In the genomic region with DNA sequence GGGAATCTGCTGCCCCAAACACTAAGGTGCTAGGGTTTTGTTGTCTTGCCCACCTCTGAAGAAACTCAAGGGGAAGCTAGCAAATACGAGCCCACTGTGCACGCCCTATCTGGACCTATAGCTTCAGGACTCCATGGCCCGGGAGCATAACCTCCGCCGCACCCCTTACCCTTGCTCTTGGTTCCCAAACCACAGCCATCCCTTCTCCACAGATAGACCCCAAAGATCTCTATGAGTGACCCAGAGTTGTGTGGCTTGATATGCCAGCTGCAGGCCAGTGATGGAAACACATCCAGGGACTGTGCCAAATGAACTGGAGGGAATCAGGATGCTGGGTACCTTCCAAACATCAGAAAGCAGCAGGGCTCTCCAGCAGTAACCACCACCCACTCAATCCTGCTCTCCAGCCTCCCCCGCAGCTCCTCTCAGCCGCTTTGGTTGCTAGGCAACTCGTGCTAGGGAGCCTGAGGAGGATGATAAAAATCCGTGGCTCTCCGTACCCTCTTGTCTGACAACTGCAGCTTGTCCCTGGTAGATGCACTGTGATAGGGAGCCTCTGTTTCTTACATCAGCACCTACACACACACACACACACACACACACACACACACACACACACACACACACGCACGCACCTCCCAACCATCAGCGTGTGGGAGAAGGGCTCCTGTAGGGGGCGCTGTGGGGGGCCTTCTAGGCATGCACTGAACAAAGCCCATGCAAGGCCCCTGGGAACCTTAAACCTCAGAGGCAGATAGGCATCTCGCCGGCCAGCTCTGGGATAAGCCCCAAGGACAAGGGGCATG, we compare ENCODE assay signal across 9 mouse cellular contexts. TPM values are rescaled to one million over a fixed set of nuclear protein-coding genes. Genes with fewer than 3 reads are reported as not detected.
A peak's percentile ranks its signal among the peaks of the same experiment; 100 is the strongest.
DNase-seq lines count a peak whose midpoint lies in the region; ATAC-seq and TF ChIP-seq lines count a peak whose summit lies in the region.
"Had no signal": no experiment of that assay in that cellular context is flagged by ENCODE, and none has a peak within 500 bp of the region (broad histone marks: within the 10 kb centered on the region; RNA-seq: fewer than 3 reads in every experiment).

No protein-coding gene starts in this region.

- no peak for TF ChIP-seq POLR2A in thymus, adult 2 months (IDR thresholded peaks at IDR 0.05; ENCODE audit: control insufficient read depth, extremely low read depth, insufficient read depth, low read length, poor library complexity)

- TF ChIP-seq CTCF in thymus, adult 2 months (IDR thresholded peaks at IDR 0.05; ENCODE audit: borderline replicate concordance, control insufficient read depth, extremely low read depth, insufficient read depth, low read length, poor library complexity), result 0 out of 2 replicates have a peak, but pooled peaks have one; percentile 27

- DNase-seq in thymus, adult 2 months, result no peak
- no peak for DNase-seq in thymus, adult 18-20 months
- DNase-seq in c-Kit-positive CD71-positive TER-119-positive erythroid progenitor cells, embryonic 14.5 days (ENCODE audit: low spot score), result peak; percentile 30
- DNase-seq in frontal cortex, postnatal 36 days (ENCODE audit: low spot score in 2 of 2), result peak; percentile 81 to 86
- peak; percentile 82 to 96 for DNase-seq in left cerebral cortex, postnatal 25 days (ENCODE audit: low spot score in 2 of 2)
- DNase-seq in urinary bladder, adult 18-20 months (ENCODE audit: low spot score in 2 of 2), result no peak

- 0 out of 2 replicates have a peak overlapping the region, but pooled peaks have one; percentile 18 for H3K9ac ChIP-seq in neural tube, embryonic 13.5 days
- no peak overlapping the region for H3K9ac ChIP-seq in intestine, embryonic 16.5 days (ENCODE audit: low read depth, low read length)
- H3K9ac ChIP-seq: embryonic facial prominence, embryonic 15.5 days had no signal

- H3K27ac ChIP-seq in thymus, adult 2 months (ENCODE audit: control insufficient read depth, insufficient read depth, low read length), result no peak overlapping the region
- peak overlapping the region; percentile 83 for H3K27ac ChIP-seq in neural tube, embryonic 13.5 days (replicated peaks)
- no peak overlapping the region for H3K27ac ChIP-seq in intestine, embryonic 16.5 days (ENCODE audit: low read length)

- no peak overlapping the region for H3K4me3 ChIP-seq in thymus, adult 2 months (ENCODE audit: control insufficient read depth, insufficient read depth, low read length)
- no peak overlapping the region for H3K4me3 ChIP-seq in neural tube, embryonic 13.5 days
- H3K4me3 ChIP-seq in intestine, embryonic 16.5 days (ENCODE audit: low read length), result no peak overlapping the region
- H3K4me3 ChIP-seq: embryonic facial prominence, embryonic 15.5 days had no signal

- no peaks in the 10 kb centered on the region for H3K9me3 ChIP-seq in neural tube, embryonic 13.5 days
- H3K9me3 ChIP-seq in intestine, embryonic 16.5 days (ENCODE audit: control insufficient read depth, low read length), result no peaks in the 10 kb centered on the region
- H3K9me3 ChIP-seq: embryonic facial prominence, embryonic 15.5 days had no signal

- WGBS in thymus, adult 2 months, result 85% methylated on average over 16 of the region's 16 CpGs
- 31% methylated on average over 16 of the region's 16 CpGs for WGBS in neural tube, embryonic 13.5 days
- 39% methylated on average over 16 of the region's 16 CpGs for WGBS in intestine, embryonic 16.5 days

- no peaks in the 10 kb centered on the region for H3K36me3 ChIP-seq in thymus, adult 2 months (ENCODE audit: control insufficient read depth, insufficient read depth, low read length)
- H3K36me3 ChIP-seq in neural tube, embryonic 13.5 days, result no peaks in the 10 kb centered on the region
- no peaks in the 10 kb centered on the region for H3K36me3 ChIP-seq in intestine, embryonic 16.5 days (ENCODE audit: control insufficient read depth, insufficient read depth, low read length)
- H3K36me3 ChIP-seq: embryonic facial prominence, embryonic 15.5 days had no signal

- peak overlapping the region; percentile 37 for H3K4me2 ChIP-seq in neural tube, embryonic 13.5 days
- H3K4me2 ChIP-seq in intestine, embryonic 16.5 days (ENCODE audit: low read depth, low read length), result no peak overlapping the region
- H3K4me2 ChIP-seq: embryonic facial prominence, embryonic 15.5 days had no signal

- no peaks in the 10 kb centered on the region for H3K27me3 ChIP-seq in thymus, adult 2 months (ENCODE audit: control insufficient read depth, insufficient read depth, low read length)
- no peaks in the 10 kb centered on the region for H3K27me3 ChIP-seq in neural tube, embryonic 13.5 days
- no peaks in the 10 kb centered on the region for H3K27me3 ChIP-seq in intestine, embryonic 16.5 days (replicated peaks; ENCODE audit: control insufficient read depth, insufficient read depth, low read length)
- H3K27me3 ChIP-seq: embryonic facial prominence, embryonic 15.5 days had no signal

- H3K4me1 ChIP-seq in thymus, adult 2 months (replicated peaks; ENCODE audit: control insufficient read depth, insufficient read depth, low read length), result no peaks in the 10 kb centered on the region
- peaks cover 25% of the 10 kb centered on the region for H3K4me1 ChIP-seq in neural tube, embryonic 13.5 days (replicated peaks)
- 0 out of 2 replicates have a peak, but pooled peaks cover 3% of the 10 kb centered on the region for H3K4me1 ChIP-seq in intestine, embryonic 16.5 days (ENCODE audit: control insufficient read depth, insufficient read depth, low read length)

- peak; percentile 86 for ATAC-seq in neural tube, embryonic 13.5 days (ENCODE audit: low read depth)
- no peak for ATAC-seq in intestine, embryonic 16.5 days

- intact Hi-C loops in left cerebral cortex, postnatal 25 days (cut with DNase I), result loop anchor here (2.0 kb wide), 2 partner anchors 18 to 46 kb away; no protein-coding TSS in a partner anchor

RNA-seq across cellular contexts. Expression of gene Fem1b, which starts 28.6 kb away (rescaled TPM):
- polyA plus RNA-seq in thymus, adult 2 months (2012; rRNA removed), result 15.3 and 20.5 TPM in 2 replicates
- total RNA-seq in left cerebral cortex, postnatal 25 days (2021), result 100 to 1,000 TPM; 103 to 115 TPM
- polyA plus RNA-seq in neural tube, embryonic 13.5 days (2015; fragmentation: Nextera tagmentation; extraction: Ambion mirVana), result 44.6 and 45.3 TPM in 2 replicates
- 12.2 and 12.5 TPM in 2 replicates for polyA plus RNA-seq in intestine, embryonic 16.5 days (2015; fragmentation: Nextera tagmentation; extraction: Ambion mirVana)

RNA-seq across cellular contexts. Expression of gene Cln6, which starts 55.4 kb away (rescaled TPM):
- polyA plus RNA-seq in thymus, adult 2 months (2012; rRNA removed), result 83.6 and 106 TPM in 2 replicates
- total RNA-seq in left cerebral cortex, postnatal 25 days (2021), result 10 to 100 TPM in 1 of 2 experiments, 1 to 10 TPM in 1; 9.2 to 10.5 TPM
- 4.8 and 6.8 TPM in 2 replicates for polyA plus RNA-seq in neural tube, embryonic 13.5 days (2015; fragmentation: Nextera tagmentation; extraction: Ambion mirVana)
- 34.9 and 40.2 TPM in 2 replicates for polyA plus RNA-seq in intestine, embryonic 16.5 days (2015; fragmentation: Nextera tagmentation; extraction: Ambion mirVana)

Comparison
In these comparisons a context has a peak if more than half of its experiments do, and no peak if none do; other contexts are left out.
1. DNase-seq: peak in c-Kit-positive CD71-positive TER-119-positive erythroid progenitor cells, embryonic 14.5 days (single experiment), frontal cortex, postnatal 36 days (2 of 2) and left cerebral cortex, postnatal 25 days (2 of 2); none in thymus, adult 2 months (single experiment), thymus, adult 18-20 months (0 of 2) and urinary bladder, adult 18-20 months (0 of 2).